Mouse (Mus musculus): ENCODE measurements around the gene Manf.
A peak's percentile ranks its signal among the peaks of the same experiment; 100 is the strongest.

Gene Manf

GRCm38 (mm10) chr9:106891829-106892551 lies at the start of gene Manf:
Gene Manf, minus strand, starts transcription at chr9:106891979.
- DNase-seq: peak; percentile 98

GRCm38 (mm10) chr9:106934998-106935397 lies 43.2 kb upstream of the Manf start:
- no peak for DNase-seq

GRCm38 (mm10) chr9:106914878-106915277 lies 23.1 kb upstream of the Manf start:
- no peak for DNase-seq

- no peak for DNase-seq
These were observed 22.0 kb upstream of the Manf start for GRCm38 (mm10) chr9:106913759-106914158.

- DNase-seq: no peak
These were observed 19.8 kb upstream of the Manf start for GRCm38 (mm10) chr9:106911624-106912023.

- DNase-seq: no peak
These were observed 16.9 kb upstream of the Manf start for GRCm38 (mm10) chr9:106908715-106909114.

- DNase-seq: no peak
These were observed 16.4 kb upstream of the Manf start for GRCm38 (mm10) chr9:106908174-106908573.

- no peak for DNase-seq
These were observed 14.8 kb upstream of the Manf start for GRCm38 (mm10) chr9:106906597-106906996.

- no peak for DNase-seq
These were observed 12.0 kb upstream of the Manf start for GRCm38 (mm10) chr9:106903791-106904134.

GRCm38 (mm10) chr9:106903099-106903790 lies 11.5 kb upstream of the Manf start:
- no peak for DNase-seq

GRCm38 (mm10) chr9:106901596-106901995 lies 9.8 kb upstream of the Manf start:
- peak; percentile 3 for DNase-seq

GRCm38 (mm10) chr9:106898901-106899300 lies 7.1 kb upstream of the Manf start:
- no peak for DNase-seq

- DNase-seq: peak; percentile 27
These were observed 1.5 kb upstream of the Manf start for GRCm38 (mm10) chr9:106893327-106893726.

GRCm38 (mm10) chr9:106892552-106892875 lies 735 bp upstream of the Manf start:
- no peak for DNase-seq

- no peak for DNase-seq
These were observed 438 bp downstream of the Manf start for GRCm38 (mm10) chr9:106891341-106891741.

GRCm38 (mm10) chr9:106890496-106891240 lies 1.1 kb downstream of the Manf start:
- peak; percentile 64 for DNase-seq

- peak; percentile 30 for DNase-seq
These were observed 2.5 kb downstream of the Manf start for GRCm38 (mm10) chr9:106889321-106889720.

- no peak for DNase-seq
These were observed 3.4 kb downstream of the Manf start for GRCm38 (mm10) chr9:106888346-106888745.

GRCm38 (mm10) chr9:106886828-106887702 lies 4.7 kb downstream of the Manf start, which contains the start of gene Rbm15b:
Gene Rbm15b, minus strand, starts transcription at chr9:106887428.
- DNase-seq: peak; percentile 98

GRCm38 (mm10) chr9:106885901-106886731 lies 5.7 kb downstream of the Manf start:
- DNase-seq: peak; percentile 79

- peak; percentile 64 for DNase-seq
These were observed 6.5 kb downstream of the Manf start for GRCm38 (mm10) chr9:106884996-106885900.
